Mouse (Mus musculus): ENCODE results near the gene Mgam.
"Not testable (repeated sequence)": the region's sequence is repeated elsewhere in the genome, so short reads cannot be mapped to it uniquely, and the experiment has no call there.

DNA sequence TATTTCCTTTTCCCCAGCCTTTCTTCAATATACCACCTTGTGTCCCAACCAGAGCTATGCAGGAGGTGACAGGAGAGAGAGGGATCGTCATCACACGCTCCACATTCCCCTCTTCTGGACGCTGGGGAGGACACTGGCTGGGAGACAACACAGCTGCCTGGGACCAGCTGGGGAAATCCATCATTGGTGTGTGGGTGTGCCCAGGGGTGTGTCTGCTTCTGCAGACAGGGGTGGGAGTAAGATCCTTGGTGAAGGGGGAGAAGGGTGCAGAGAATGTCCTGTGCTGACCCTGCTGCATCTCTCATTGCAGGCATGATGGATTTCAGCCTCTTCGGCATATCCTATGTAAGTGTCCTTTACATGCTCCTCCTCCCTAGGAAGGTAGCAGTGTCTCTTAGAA lies 63.4 kb downstream of the Mgam start:
- not testable (repeated sequence) for TF ChIP-seq GATA1, TAL1 (IDR thresholded peaks at IDR 0.05; ENCODE audit: low read length)

Data from erythroblast, embryonic 14.5 days (primary cell).